Mouse (Mus musculus): ENCODE results near the gene Cttnbp2. TPM values are rescaled to one million over a fixed set of nuclear protein-coding genes. Genes with fewer than 3 reads are reported as not detected.

The Cttnbp2 gene
- polyA plus RNA-seq, 1 experiment, result 3.1 TPM

- no peak for TF ChIP-seq POLR2A (IDR thresholded peaks at IDR 0.05; ENCODE audit: low read depth, low read length)
- TF ChIP-seq CTCF (IDR thresholded peaks at IDR 0.05; ENCODE audit: borderline replicate concordance, insufficient read depth, low read length), result no peak
- H3K4me3 ChIP-seq (ENCODE audit: insufficient read depth, low read length), result no peak overlapping the region
- no peaks in the 10 kb centered on the region for H3K4me1 ChIP-seq (ENCODE audit: control insufficient read depth, insufficient read depth, low read length)
- no peak overlapping the region for H3K27ac ChIP-seq (ENCODE audit: insufficient read depth, low read length)
Measured at GRCm38 (mm10) chr6:18474541-18474940, 40.1 kb downstream of the Cttnbp2 start.

GRCm38 (mm10) chr6:18469206-18469605, 45.4 kb downstream of the Cttnbp2 start:
- Histone ChIP-seq H3K4me3 (ENCODE audit: insufficient read depth, low read length) (no peak overlapping the region), H3K4me1 (ENCODE audit: control insufficient read depth, insufficient read depth, low read length) (no peaks in the 10 kb centered on the region), H3K27ac (ENCODE audit: insufficient read depth, low read length) (no peak overlapping the region)
- TF ChIP-seq POLR2A (IDR thresholded peaks at IDR 0.05; ENCODE audit: low read depth, low read length) (no peak), CTCF (IDR thresholded peaks at IDR 0.05; ENCODE audit: borderline replicate concordance, insufficient read depth, low read length) (no peak)

- Histone ChIP-seq H3K4me3 (ENCODE audit: insufficient read depth, low read length) (no peak overlapping the region), H3K27ac (ENCODE audit: insufficient read depth, low read length) (no peak overlapping the region), H3K4me1 (ENCODE audit: control insufficient read depth, insufficient read depth, low read length) (no peaks in the 10 kb centered on the region)
- TF ChIP-seq CTCF (IDR thresholded peaks at IDR 0.05; ENCODE audit: borderline replicate concordance, insufficient read depth, low read length) (no peak), POLR2A (IDR thresholded peaks at IDR 0.05; ENCODE audit: low read depth, low read length) (no peak)
Measured at GRCm38 (mm10) chr6:18467777-18468176, 46.9 kb downstream of the Cttnbp2 start.

GRCm38 (mm10) chr6:18466227-18466626, 48.4 kb downstream of the Cttnbp2 start:
- H3K4me1 ChIP-seq (ENCODE audit: control insufficient read depth, insufficient read depth, low read length), result no peaks in the 10 kb centered on the region
- TF ChIP-seq CTCF (IDR thresholded peaks at IDR 0.05; ENCODE audit: borderline replicate concordance, insufficient read depth, low read length) (no peak), POLR2A (IDR thresholded peaks at IDR 0.05; ENCODE audit: low read depth, low read length) (no peak)
- H3K27ac ChIP-seq (ENCODE audit: insufficient read depth, low read length), result no peak overlapping the region
- H3K4me3 ChIP-seq (ENCODE audit: insufficient read depth, low read length), result no peak overlapping the region

- no peak overlapping the region for H3K4me3 ChIP-seq (ENCODE audit: insufficient read depth, low read length)
- no peak for TF ChIP-seq POLR2A (IDR thresholded peaks at IDR 0.05; ENCODE audit: low read depth, low read length)
- no peak for TF ChIP-seq CTCF (IDR thresholded peaks at IDR 0.05; ENCODE audit: borderline replicate concordance, insufficient read depth, low read length)
- H3K4me1 ChIP-seq (ENCODE audit: control insufficient read depth, insufficient read depth, low read length), result no peaks in the 10 kb centered on the region
- H3K27ac ChIP-seq (ENCODE audit: insufficient read depth, low read length), result no peak overlapping the region
Measured at GRCm38 (mm10) chr6:18465626-18466025, 49.0 kb downstream of the Cttnbp2 start.

- Histone ChIP-seq H3K4me1 (ENCODE audit: control insufficient read depth, insufficient read depth, low read length) (no peaks in the 10 kb centered on the region), H3K4me3 (ENCODE audit: insufficient read depth, low read length) (no peak overlapping the region), H3K27ac (ENCODE audit: insufficient read depth, low read length) (no peak overlapping the region)
- TF ChIP-seq CTCF (IDR thresholded peaks at IDR 0.05; ENCODE audit: borderline replicate concordance, insufficient read depth, low read length) (no peak), POLR2A (IDR thresholded peaks at IDR 0.05; ENCODE audit: low read depth, low read length) (no peak)
Measured at GRCm38 (mm10) chr6:18459657-18460056, 55.0 kb downstream of the Cttnbp2 start.

GRCm38 (mm10) chr6:18450551-18451193, 64.0 kb downstream of the Cttnbp2 start:
- H3K4me3 ChIP-seq (ENCODE audit: insufficient read depth, low read length), result no peak overlapping the region
- H3K27ac ChIP-seq (ENCODE audit: insufficient read depth, low read length), result no peak overlapping the region
- no peak for TF ChIP-seq POLR2A (IDR thresholded peaks at IDR 0.05; ENCODE audit: low read depth, low read length)
- no peak for TF ChIP-seq CTCF (IDR thresholded peaks at IDR 0.05; ENCODE audit: borderline replicate concordance, insufficient read depth, low read length)
- no peaks in the 10 kb centered on the region for H3K4me1 ChIP-seq (ENCODE audit: control insufficient read depth, insufficient read depth, low read length)

- Histone ChIP-seq H3K27ac (ENCODE audit: insufficient read depth, low read length) (no peak overlapping the region), H3K4me3 (ENCODE audit: insufficient read depth, low read length) (no peak overlapping the region), H3K4me1 (ENCODE audit: control insufficient read depth, insufficient read depth, low read length) (no peaks in the 10 kb centered on the region)
- TF ChIP-seq POLR2A (IDR thresholded peaks at IDR 0.05; ENCODE audit: low read depth, low read length) (no peak), CTCF (IDR thresholded peaks at IDR 0.05; ENCODE audit: borderline replicate concordance, insufficient read depth, low read length) (no peak)
Measured at GRCm38 (mm10) chr6:18448078-18448477, 66.6 kb downstream of the Cttnbp2 start.

GRCm38 (mm10) chr6:18446917-18447316, 67.7 kb downstream of the Cttnbp2 start:
- H3K27ac ChIP-seq (ENCODE audit: insufficient read depth, low read length), result no peak overlapping the region
- H3K4me1 ChIP-seq (ENCODE audit: control insufficient read depth, insufficient read depth, low read length), result no peaks in the 10 kb centered on the region
- no peak overlapping the region for H3K4me3 ChIP-seq (ENCODE audit: insufficient read depth, low read length)
- TF ChIP-seq POLR2A (IDR thresholded peaks at IDR 0.05; ENCODE audit: low read depth, low read length) (no peak), CTCF (IDR thresholded peaks at IDR 0.05; ENCODE audit: borderline replicate concordance, insufficient read depth, low read length) (no peak)

- TF ChIP-seq POLR2A (IDR thresholded peaks at IDR 0.05; ENCODE audit: low read depth, low read length) (no peak), CTCF (IDR thresholded peaks at IDR 0.05; ENCODE audit: borderline replicate concordance, insufficient read depth, low read length) (no peak)
- Histone ChIP-seq H3K27ac (ENCODE audit: insufficient read depth, low read length) (no peak overlapping the region), H3K4me1 (ENCODE audit: control insufficient read depth, insufficient read depth, low read length) (no peaks in the 10 kb centered on the region), H3K4me3 (ENCODE audit: insufficient read depth, low read length) (no peak overlapping the region)
Measured at GRCm38 (mm10) chr6:18446359-18446758, 68.3 kb downstream of the Cttnbp2 start.
